ENCODE assay signal across 13 mouse cellular contexts in genomic region chr5:135472405-135472804, GRCm38 (mm10).
A peak's percentile ranks its signal among the peaks of the same experiment; 100 is the strongest.
DNase-seq lines count a peak whose midpoint lies in the region; ATAC-seq and TF ChIP-seq lines count a peak whose summit lies in the region.
"Had no signal": no experiment of that assay in that cellular context is flagged by ENCODE, and none has a peak within 500 bp of the region (broad histone marks: within the 10 kb centered on the region; RNA-seq: fewer than 3 reads in every experiment).

No protein-coding gene starts in this region.

- WGBS in liver, postnatal 0 days (ENCODE audit: insufficient replicate concordance): 52% methylated on average over 6 of the region's 6 CpGs

- H3K4me3 ChIP-seq in left cerebral cortex, adult 2 months: no peak overlapping the region
- H3K4me3 ChIP-seq in liver, postnatal 0 days (ENCODE audit: low read depth, low read length): no peak overlapping the region
- H3K4me3 ChIP-seq: hindbrain, embryonic 10.5 days; limb, embryonic 13.5 days; midbrain, embryonic 13.5 days had no signal

- H3K9me3 ChIP-seq in liver, postnatal 0 days (ENCODE audit: low read length): no peaks in the 10 kb centered on the region
- H3K9me3 ChIP-seq: limb, embryonic 13.5 days; midbrain, embryonic 13.5 days had no signal

- no peak for DNase-seq in left cerebral cortex, adult 2 months (ENCODE audit: extremely low spot score in 1 of 2, low spot score in 2 of 2)
- DNase-seq in left cerebral cortex, adult 9 months (ENCODE audit: low spot score in 2 of 2): no peak
- DNase-seq in ZHBTc4 (ENCODE audit: low read depth, low spot score): peak; percentile 69
- peak; percentile 59 for DNase-seq in liver, postnatal 0 days
- no peak for DNase-seq in gastrocnemius, postnatal 25 days
- no peak for DNase-seq in urinary bladder, postnatal 25 days (ENCODE audit: low spot score)
- DNase-seq: kidney, adult 18-20 months; thymus, postnatal 14 days had no signal

- no peaks in the 10 kb centered on the region for H3K27me3 ChIP-seq in liver, postnatal 0 days (ENCODE audit: insufficient read depth, low read length)
- H3K27me3 ChIP-seq: limb, embryonic 13.5 days; midbrain, embryonic 13.5 days had no signal

- TF ChIP-seq EP300 in liver, postnatal 0 days (IDR thresholded peaks at IDR 0.05; ENCODE audit: low read depth): no peak

- ATAC-seq in liver, postnatal 0 days: peak; percentile 58
- ATAC-seq in neutrophil, adult 5-6 weeks (ENCODE audit: extremely low read depth, insufficient number of reproducible peaks, low FRiP score, poor library complexity, severe bottlenecking): peak; percentile 88
- ATAC-seq: forebrain, embryonic 16.5 days; midbrain, embryonic 13.5 days had no signal

- TF ChIP-seq CTCF in left cerebral cortex, adult 2 months (IDR thresholded peaks at IDR 0.05): no peak
- TF ChIP-seq CTCF in liver, postnatal 0 days (IDR thresholded peaks at IDR 0.05; ENCODE audit: low read depth): no peak

- intact Hi-C loops in left cerebral cortex, adult 2 months (cut with DNase I): no loop called here

- peak overlapping the region; percentile 16; the same call in 1 of the 2 replicates for H3K27ac ChIP-seq in left cerebral cortex, adult 2 months
- peak overlapping the region; percentile 55; the same call in 1 of the 2 replicates for H3K27ac ChIP-seq in liver, postnatal 0 days (ENCODE audit: low read depth)
- H3K27ac ChIP-seq: hindbrain, embryonic 10.5 days; limb, embryonic 13.5 days; midbrain, embryonic 13.5 days had no signal

- no peak overlapping the region for H3K9ac ChIP-seq in liver, postnatal 0 days (replicated peaks)
- H3K9ac ChIP-seq: limb, embryonic 13.5 days; midbrain, embryonic 13.5 days had no signal

- H3K36me3 ChIP-seq in liver, postnatal 0 days (replicated peaks; ENCODE audit: insufficient read depth, low read length): no peaks in the 10 kb centered on the region

- H3K4me2 ChIP-seq in liver, postnatal 0 days (ENCODE audit: low read depth, low read length): no peak overlapping the region
- H3K4me2 ChIP-seq: limb, embryonic 13.5 days; midbrain, embryonic 13.5 days had no signal

- 0 out of 2 replicates have a peak, but pooled peaks cover 3% of the 10 kb centered on the region for H3K4me1 ChIP-seq in liver, postnatal 0 days (ENCODE audit: insufficient read depth)
- H3K4me1 ChIP-seq: limb, embryonic 13.5 days; midbrain, embryonic 13.5 days had no signal

Comparison
In these comparisons a context has a peak if more than half of its experiments do, and no peak if none do; other contexts are left out.
1. DNase-seq: peak in ZHBTc4 (single experiment) and liver, postnatal 0 days (single experiment); none in left cerebral cortex, adult 2 months (0 of 2), left cerebral cortex, adult 9 months (0 of 2), gastrocnemius, postnatal 25 days (single experiment) and urinary bladder, postnatal 25 days (single experiment).